Mouse (Mus musculus) heart, adult 2 months (tissue): ENCODE results near the gene Aplf.

Experiments used
- CTCF ChIP-seq: fragments of 200-600 bp; IDR thresholded peaks from 2 replicates; pipeline ENCODE4 v1.8.1; 2022; ENCODE audit warnings: antibody characterized with exemption, mild to moderate bottlenecking, moderate library complexity
- EP300 ChIP-seq: fragments of 200-500 bp; IDR thresholded peaks from 2 replicates; pipeline ENCODE4 v1.6.1; 2011; ENCODE audit warnings: low read depth, low read length, control low read depth; ENCODE audit not compliant: insufficient read depth

GRCm38 (mm10) chr6:87663445-87663844 lies 8.5 kb downstream of the Aplf start:
- TF ChIP-seq EP300, result no peak
- TF ChIP-seq CTCF, result no peak
